Mouse (Mus musculus) testis, adult 2 months (tissue): Measurements from ENCODE around the gene Rpgrip1l.

Experiments
- CTCF ChIP-seq: fragments of 200-500 bp; IDR thresholded peaks from 2 replicates; pipeline ENCODE4 v1.5.1; 2012; ENCODE audit warnings: low read depth, mild to moderate bottlenecking, inconsistent platforms, low read length, moderate library complexity; ENCODE audit not compliant: control insufficient read depth, insufficient read depth, insufficient replicate concordance
- POLR2A ChIP-seq: fragments of 200-500 bp; IDR thresholded peaks from 2 replicates; pipeline ENCODE4 v1.6.1; 2012; ENCODE audit warnings: low read depth, mild to moderate bottlenecking, inconsistent platforms, low read length, moderate library complexity; ENCODE audit not compliant: control insufficient read depth

DNA sequence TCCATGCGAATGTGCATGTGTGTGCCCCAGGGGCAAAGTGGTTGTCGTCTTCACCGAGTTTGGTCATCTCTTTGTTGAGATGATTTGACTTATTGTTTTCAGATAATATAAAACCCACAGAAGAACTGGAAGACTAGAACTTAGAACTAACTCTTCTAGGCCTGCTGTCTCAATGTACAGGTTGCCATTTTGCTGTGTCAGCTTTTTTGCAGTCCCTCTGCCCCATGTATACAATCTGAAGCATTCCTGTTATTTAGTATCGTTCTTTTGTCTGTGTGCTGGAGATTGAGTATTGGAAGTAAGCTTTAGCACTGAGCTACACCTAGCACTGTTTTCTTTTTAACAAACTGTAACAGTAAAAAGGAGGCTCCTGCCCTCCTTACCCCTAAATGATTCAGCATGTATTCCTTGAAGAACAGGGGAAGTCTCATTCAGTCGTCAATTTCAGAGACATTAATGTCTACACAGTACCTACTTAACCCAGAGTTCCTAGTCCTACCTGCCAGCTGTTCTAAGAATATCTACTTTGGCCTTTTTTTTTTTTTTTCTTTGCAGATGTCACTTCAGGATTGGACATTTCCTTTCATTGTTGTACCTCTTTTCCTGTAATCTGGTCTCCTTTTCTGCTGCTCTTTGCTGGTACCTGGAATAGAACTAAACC is 4.6 kb upstream of the Rpgrip1l start:
- TF ChIP-seq CTCF (no peak), POLR2A (no peak)
